Mouse (Mus musculus) ES-Bruce4 (cell line): Measurements from ENCODE around the gene Olfr912. TPM values are rescaled to one million over a fixed set of nuclear protein-coding genes. Genes with fewer than 3 reads are reported as not detected.

Experiments
- H3K27ac ChIP-seq: 2 replicates; pipeline ENCODE4 v1.5.1; 2012; ENCODE audit warnings: low read length, inconsistent platforms; ENCODE audit not compliant: insufficient read depth
- H3K27me3 ChIP-seq: 2 replicates; pipeline ENCODE4 v1.6.1; 2012; ENCODE audit warnings: mild to moderate bottlenecking, low read length, inconsistent platforms; ENCODE audit not compliant: control insufficient read depth, poor library complexity, insufficient read depth, severe bottlenecking
- H3K36me3 ChIP-seq: 2 replicates; pipeline ENCODE4 v1.6.1; 2012; ENCODE audit warnings: inconsistent platforms, mild to moderate bottlenecking, low read length, moderate library complexity; ENCODE audit not compliant: control insufficient read depth, poor library complexity, insufficient read depth, severe bottlenecking
- H3K4me1 ChIP-seq: one replicate; pipeline ENCODE4 v1.8.1; 2011; ENCODE audit warnings: low read length; ENCODE audit not compliant: control insufficient read depth, insufficient read depth
- H3K4me3 ChIP-seq: 2 replicates; pipeline ENCODE4 v1.5.1; 2011; ENCODE audit warnings: low read depth, mild to moderate bottlenecking, low read length
- H3K9ac ChIP-seq: 2 replicates; pipeline ENCODE4 v1.6.1; 2012; ENCODE audit warnings: low read depth, mild to moderate bottlenecking, inconsistent platforms; ENCODE audit not compliant: poor library complexity, severe bottlenecking
- H3K9me3 ChIP-seq: replicated peaks from 2 replicates; pipeline ENCODE4 v1.6.1; 2012; ENCODE audit warnings: mild to moderate bottlenecking, low read length, inconsistent platforms; ENCODE audit not compliant: control insufficient read depth, poor library complexity, insufficient read depth, severe bottlenecking
- CTCF ChIP-seq: IDR thresholded peaks from one replicate; pipeline ENCODE4 v1.8.1; 2011; ENCODE audit warnings: low read depth, low read length
- EP300 ChIP-seq: IDR thresholded peaks from 2 replicates; pipeline ENCODE4 v1.6.1; 2011; ENCODE audit warnings: low read depth, low read length; ENCODE audit not compliant: insufficient read depth
- POLR2A ChIP-seq: IDR thresholded peaks from one replicate; pipeline ENCODE4 v1.8.1; 2011; ENCODE audit warnings: low read length; ENCODE audit not compliant: insufficient read depth
- polyA plus RNA-seq: library from polyadenylated mRNA; stranded (reverse); fragments of >200 nt; gene quantifications from 2 replicates; pipeline ENCODE4 v1.2.4, GENCODE M21; 2011; ENCODE audit warnings: low read depth; ENCODE audit not compliant: missing spikeins, insufficient read depth, insufficient read length

Gene Olfr912
- 0.13 and 0.21 TPM in 2 replicates for polyA plus RNA-seq

DNA sequence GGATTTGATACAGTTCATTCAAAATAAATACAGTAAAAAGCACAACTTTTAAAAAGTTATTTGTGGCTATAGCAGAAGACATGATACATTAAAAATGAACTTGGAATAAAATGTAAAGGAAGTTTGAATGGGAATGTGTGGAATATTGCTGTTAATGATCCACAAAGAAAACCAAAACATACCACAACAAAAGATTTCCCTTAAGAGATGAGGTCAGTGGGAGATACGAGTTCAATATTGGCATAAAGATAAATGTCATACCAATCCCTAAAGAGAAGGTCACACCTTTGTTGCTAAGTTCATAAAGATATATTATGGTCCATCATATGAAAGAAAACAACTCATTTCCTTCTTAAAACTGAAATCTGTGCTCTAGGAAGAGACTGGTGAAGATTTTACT, at the start of gene Olfr912:
Olfr912 (plus strand) TSS at position 301 of the 400 bp plus-strand sequence.
- H3K4me3 ChIP-seq, result no peak within 1 kb of the TSS
- no peaks in the 10 kb centered on the region for H3K27me3 ChIP-seq
- no peaks in the 10 kb centered on the region for H3K36me3 ChIP-seq
- no peaks in the 10 kb centered on the region for H3K4me1 ChIP-seq
- TF ChIP-seq POLR2A (no peak), CTCF (no peak), EP300 (no peak)
- H3K9me3 ChIP-seq, result no peaks in the 10 kb centered on the region
- no peak within 1 kb of the TSS for H3K27ac ChIP-seq
- H3K9ac ChIP-seq, result no peak within 1 kb of the TSS

DNA sequence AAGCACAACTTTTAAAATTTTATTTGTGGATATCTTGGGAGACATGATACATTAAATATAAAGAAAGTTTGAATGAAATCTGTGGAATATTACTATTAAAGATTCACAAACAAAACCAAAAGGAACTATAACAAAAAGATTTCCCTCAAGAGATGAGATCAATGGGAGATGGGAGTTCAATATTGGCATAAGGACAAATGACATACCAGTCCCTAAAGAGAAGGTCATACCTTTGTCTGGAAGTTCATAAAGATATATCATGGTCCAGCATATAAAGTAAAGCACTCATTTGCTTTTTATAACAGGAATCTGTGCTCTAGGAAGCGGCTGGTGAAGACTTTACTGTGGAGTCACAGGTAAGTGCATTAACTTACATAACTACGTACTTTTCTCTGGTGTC, 42.4 kb upstream of the Olfr912 start, which contains the start of gene Olfr910:
Olfr910 (plus strand) TSS at position 301 of the 400 bp plus-strand sequence.
- H3K4me3 ChIP-seq, result no peak within 1 kb of the TSS
- no peaks in the 10 kb centered on the region for H3K36me3 ChIP-seq
- no peak within 1 kb of the TSS for H3K9ac ChIP-seq
- 0 out of 2 replicates have a peak, but pooled peaks cover 3% of the 10 kb centered on the region for H3K9me3 ChIP-seq
- TF ChIP-seq EP300 (no peak), CTCF (no peak), POLR2A (no peak)
- no peaks in the 10 kb centered on the region for H3K27me3 ChIP-seq
- H3K27ac ChIP-seq, result no peak within 1 kb of the TSS
- H3K4me1 ChIP-seq, result no peaks in the 10 kb centered on the region

DNA sequence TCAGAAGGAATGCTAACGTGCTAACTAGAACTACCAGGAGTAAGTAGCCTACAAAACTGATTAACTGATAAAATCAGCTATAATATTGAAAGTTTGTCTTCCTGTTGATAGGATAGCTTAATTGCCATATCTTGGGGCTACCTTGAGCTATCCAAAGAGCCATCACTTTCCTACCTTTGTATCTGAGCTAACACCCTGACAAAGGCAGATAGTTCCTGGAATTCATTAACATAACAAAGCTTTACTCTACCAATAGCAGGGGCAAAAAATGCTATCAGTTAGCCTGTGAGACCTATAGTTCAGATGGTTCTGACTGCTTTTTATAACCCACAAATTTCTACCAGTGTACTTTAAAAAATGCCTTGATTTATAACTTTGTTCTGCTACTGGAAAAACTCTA, 11.1 kb downstream of the Olfr912 start:
- Histone ChIP-seq H3K27me3 (no peaks in the 10 kb centered on the region), H3K9ac (no peak overlapping the region), H3K36me3 (no peaks in the 10 kb centered on the region), H3K4me1 (no peaks in the 10 kb centered on the region), H3K4me3 (no peak overlapping the region), H3K27ac (no peak overlapping the region), H3K9me3 (peaks cover 12% of the 10 kb centered on the region; the same call in 1 of the 2 replicates)
- no peak for TF ChIP-seq CTCF
- TF ChIP-seq POLR2A, result no peak
- no peak for TF ChIP-seq EP300

DNA sequence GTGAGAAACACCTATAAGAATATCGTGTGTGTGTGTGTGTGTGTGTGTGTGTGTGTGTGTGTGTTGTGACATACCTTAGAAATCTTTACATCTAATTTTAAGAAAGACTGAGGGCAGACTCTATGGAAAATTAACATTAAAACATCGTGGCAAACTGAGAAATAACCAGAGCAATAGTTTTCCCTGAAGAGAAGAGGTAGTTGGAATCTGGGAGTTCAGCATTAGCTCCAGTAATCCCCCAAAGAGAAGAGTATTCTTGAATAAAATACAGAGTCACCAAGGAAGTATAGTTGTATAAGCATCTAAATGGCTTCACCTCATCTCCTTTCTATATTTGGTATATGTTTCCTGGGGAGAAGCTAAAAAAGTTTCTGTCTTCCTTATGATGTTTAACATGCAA, 12.5 kb downstream of the Olfr912 start, which contains the start of gene Olfr913:
Olfr913 (plus strand) TSS at position 301 of the 400 bp plus-strand sequence.
- Histone ChIP-seq H3K36me3 (no peaks in the 10 kb centered on the region), H3K4me3 (no peak within 1 kb of the TSS), H3K9me3 (peaks cover 9% of the 10 kb centered on the region; the same call in 1 of the 2 replicates), H3K27me3 (no peaks in the 10 kb centered on the region), H3K27ac (no peak within 1 kb of the TSS), H3K9ac (no peak within 1 kb of the TSS), H3K4me1 (no peaks in the 10 kb centered on the region)
- TF ChIP-seq EP300 (no peak), POLR2A (no peak), CTCF (no peak)

DNA sequence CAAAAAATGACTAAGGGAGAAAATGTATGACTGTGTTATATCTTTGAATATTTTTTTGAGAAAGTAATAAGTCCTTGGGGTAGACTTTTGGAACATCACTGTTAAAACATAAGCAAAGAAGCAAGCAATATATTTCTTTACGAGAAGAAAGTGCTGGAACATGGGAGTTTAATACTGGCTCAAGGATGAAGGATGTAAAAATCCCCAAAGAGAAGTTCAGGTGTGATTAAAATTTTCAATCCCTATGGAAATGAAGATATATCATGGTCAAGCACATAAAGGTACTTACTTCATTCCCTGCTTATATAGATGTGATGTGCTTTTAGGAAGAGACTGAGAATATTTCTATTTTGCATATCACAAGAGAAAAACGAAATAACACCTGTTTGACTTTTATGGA, 24.8 kb downstream of the Olfr912 start, which contains the start of gene Olfr914:
Olfr914 (plus strand) TSS at position 301 of the 400 bp plus-strand sequence.
- no peak for TF ChIP-seq CTCF
- no peak for TF ChIP-seq EP300
- TF ChIP-seq POLR2A, result no peak

DNA sequence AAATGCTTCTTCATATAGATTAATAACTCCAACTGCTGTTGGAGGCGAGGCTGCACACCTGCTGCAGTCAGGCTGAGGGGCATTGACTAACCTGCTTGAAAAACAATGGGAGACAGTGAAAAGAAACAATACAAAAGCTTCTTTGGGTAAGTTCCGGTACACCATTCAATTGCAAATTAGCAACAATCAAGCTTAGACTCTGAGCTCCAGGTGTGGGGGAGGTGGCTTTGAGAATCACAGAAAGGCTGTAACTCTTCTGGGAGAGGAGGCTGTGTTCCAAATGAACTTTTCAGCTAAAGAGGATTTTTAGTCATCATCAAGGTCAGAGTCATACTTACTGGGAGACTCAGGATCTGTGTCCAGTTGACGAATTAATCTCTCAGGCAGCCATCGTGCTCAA, 52.4 kb downstream of the Olfr912 start:
- no peak overlapping the region for H3K27ac ChIP-seq
- no peak overlapping the region for H3K9ac ChIP-seq
- H3K9me3 ChIP-seq, result peaks cover 22% of the 10 kb centered on the region
- no peaks in the 10 kb centered on the region for H3K4me1 ChIP-seq
- H3K4me3 ChIP-seq, result no peak overlapping the region
- TF ChIP-seq CTCF (no peak), POLR2A (no peak), EP300 (no peak)
- H3K36me3 ChIP-seq, result no peaks in the 10 kb centered on the region
- no peaks in the 10 kb centered on the region for H3K27me3 ChIP-seq

More for the DNA sequence above, 24.8 kb downstream of the Olfr912 start, which contains the start of gene Olfr914:
- no peaks in the 10 kb centered on the region for H3K9me3 ChIP-seq
- no peaks in the 10 kb centered on the region for H3K36me3 ChIP-seq
- H3K4me3 ChIP-seq, result no peak within 1 kb of the TSS
- no peak within 1 kb of the TSS for H3K9ac ChIP-seq
- H3K4me1 ChIP-seq, result no peaks in the 10 kb centered on the region
- no peak within 1 kb of the TSS for H3K27ac ChIP-seq
- no peaks in the 10 kb centered on the region for H3K27me3 ChIP-seq

Other genes starting within 250 kb of the Olfr912 start
- 0.15 TPM in 1 of 2 replicates, not detected in the other for gene Olfr898, start 231.8 kb upstream of the Olfr912 start, polyA plus RNA-seq
- not detected in 2 replicates for gene Olfr250, start 213.3 kb upstream of the Olfr912 start, polyA plus RNA-seq
- gene Olfr251, start 203.1 kb upstream of the Olfr912 start, polyA plus RNA-seq, result not detected in 2 replicates
- gene Olfr147, start 178.5 kb upstream of the Olfr912 start, polyA plus RNA-seq, result not detected in 2 replicates
- not detected in 2 replicates for gene Olfr901, start 150.7 kb upstream of the Olfr912 start, polyA plus RNA-seq
- gene Olfr902, start 132.5 kb upstream of the Olfr912 start, polyA plus RNA-seq, result not detected in 2 replicates
- not detected in 2 replicates for gene Olfr904, start 117.0 kb upstream of the Olfr912 start, polyA plus RNA-seq
- 0.41 and 0.49 TPM in 2 replicates for gene Olfr905, start 109.1 kb upstream of the Olfr912 start, polyA plus RNA-seq
- not detected in 2 replicates for gene Olfr906, start 93.1 kb upstream of the Olfr912 start, polyA plus RNA-seq
- not detected in 2 replicates for gene Olfr907, start 84.4 kb upstream of the Olfr912 start, polyA plus RNA-seq
- not detected in 2 replicates for gene Olfr911-ps1, start 58.6 kb upstream of the Olfr912 start, polyA plus RNA-seq
- gene Olfr910, start 42.3 kb upstream of the Olfr912 start, polyA plus RNA-seq, result not detected in 2 replicates
- not detected in 2 replicates for gene Olfr913, start 12.6 kb downstream of the Olfr912 start, polyA plus RNA-seq
- not detected in 2 replicates for gene Olfr914, start 24.9 kb downstream of the Olfr912 start, polyA plus RNA-seq
- gene Olfr916, start 79.7 kb downstream of the Olfr912 start, polyA plus RNA-seq, result not detected in 2 replicates
- not detected in 2 replicates for gene Olfr917, start 85.7 kb downstream of the Olfr912 start, polyA plus RNA-seq
- not detected in 2 replicates for gene Olfr918, start 94.4 kb downstream of the Olfr912 start, polyA plus RNA-seq
- gene Olfr919, start 123.5 kb downstream of the Olfr912 start, polyA plus RNA-seq, result not detected in 2 replicates
- 72.4 and 74.2 TPM in 2 replicates for gene Vwa5a, start 138.1 kb downstream of the Olfr912 start, polyA plus RNA-seq
- 0.37 and 0.43 TPM in 2 replicates for gene Olfr920, start 172.1 kb downstream of the Olfr912 start, polyA plus RNA-seq
- gene Olfr921, start 192.9 kb downstream of the Olfr912 start, polyA plus RNA-seq, result not detected in 2 replicates
- gene Olfr922, start 234.4 kb downstream of the Olfr912 start, polyA plus RNA-seq, result not detected in 2 replicates
- not detected in 2 replicates for gene Olfr923, start 246.4 kb downstream of the Olfr912 start, polyA plus RNA-seq